8 mouse cellular contexts compared by ENCODE assay signal in genomic region chr5:110808821-110809666, GRCm38 (mm10). TPM values are rescaled to one million over a fixed set of nuclear protein-coding genes. Genes with fewer than 3 reads are reported as not detected.
DNase-seq lines count a peak whose midpoint lies in the region; ATAC-seq and TF ChIP-seq lines count a peak whose summit lies in the region.

No protein-coding gene starts in this region.

- no peaks in the 10 kb centered on the region for H3K27me3 ChIP-seq in forebrain, embryonic 11.5 days (ENCODE audit: control insufficient read depth, insufficient read depth, low read length)
- no peaks in the 10 kb centered on the region for H3K27me3 ChIP-seq in hindbrain, embryonic 16.5 days (replicated peaks; ENCODE audit: control insufficient read depth, insufficient read depth, low read length)
- H3K27me3 ChIP-seq in liver, embryonic 14.5 days (ENCODE audit: control insufficient read depth, insufficient read depth, low read length): no peaks in the 10 kb centered on the region
- H3K27me3 ChIP-seq in neural tube, embryonic 14.5 days (ENCODE audit: control insufficient read depth, insufficient read depth, low read length): no peaks in the 10 kb centered on the region

- H3K4me1 ChIP-seq in bone marrow, adult 2 months (ENCODE audit: control insufficient read depth, insufficient read depth, low read length): no peaks in the 10 kb centered on the region; the same call in 1 of the 2 replicates
- peaks cover 12% of the 10 kb centered on the region; the same call in 1 of the 2 replicates for H3K4me1 ChIP-seq in forebrain, embryonic 11.5 days (replicated peaks; ENCODE audit: control insufficient read depth, insufficient read depth, low read length)
- H3K4me1 ChIP-seq in hindbrain, embryonic 16.5 days (ENCODE audit: control insufficient read depth, insufficient read depth, low read depth, low read length): peaks cover 26% of the 10 kb centered on the region
- H3K4me1 ChIP-seq in liver, embryonic 14.5 days (replicated peaks; ENCODE audit: control insufficient read depth in 2 of 2, insufficient read depth in 2 of 2, low read length in 1 of 2): peaks cover 21 to 38% of the 10 kb centered on the region in 2 experiments
- H3K4me1 ChIP-seq in neural tube, embryonic 14.5 days (ENCODE audit: control insufficient read depth, insufficient read depth, low read length): peaks cover 29% of the 10 kb centered on the region

- peak overlapping the region; percentile 94 for H3K9ac ChIP-seq in forebrain, embryonic 11.5 days (ENCODE audit: low read length)
- peak overlapping the region; percentile 98 for H3K9ac ChIP-seq in hindbrain, embryonic 16.5 days (ENCODE audit: low read depth, low read length)
- peak overlapping the region; percentile 91 for H3K9ac ChIP-seq in liver, embryonic 14.5 days (replicated peaks)
- H3K9ac ChIP-seq in neural tube, embryonic 14.5 days (replicated peaks; ENCODE audit: low read depth, low read length): peak overlapping the region; percentile 95

- peak overlapping the region; percentile 96 for H3K4me2 ChIP-seq in forebrain, embryonic 11.5 days (ENCODE audit: low read depth, low read length, severe bottlenecking)
- H3K4me2 ChIP-seq in hindbrain, embryonic 16.5 days (ENCODE audit: low read length): peak overlapping the region; percentile 70
- H3K4me2 ChIP-seq in liver, embryonic 14.5 days (ENCODE audit: low read depth): peak overlapping the region; percentile 85
- peak overlapping the region; percentile 67 for H3K4me2 ChIP-seq in neural tube, embryonic 14.5 days (ENCODE audit: low read depth, low read length)

- no peaks in the 10 kb centered on the region for H3K9me3 ChIP-seq in forebrain, embryonic 11.5 days (ENCODE audit: control insufficient read depth, low read length)
- H3K9me3 ChIP-seq in hindbrain, embryonic 16.5 days (ENCODE audit: control insufficient read depth, low read length): no peaks in the 10 kb centered on the region
- no peaks in the 10 kb centered on the region for H3K9me3 ChIP-seq in liver, embryonic 14.5 days (ENCODE audit: control insufficient read depth, low read length)
- H3K9me3 ChIP-seq in neural tube, embryonic 14.5 days (ENCODE audit: control insufficient read depth, low read length): no peaks in the 10 kb centered on the region

- no peak for TF ChIP-seq POLR2A in bone marrow, adult 2 months (IDR thresholded peaks at IDR 0.05; ENCODE audit: borderline replicate concordance, control insufficient read depth, low read depth, low read length)

- H3K27ac ChIP-seq in bone marrow, adult 2 months (ENCODE audit: control insufficient read depth, insufficient read depth, low read depth, low read length, poor library complexity): peak overlapping the region; percentile 92
- H3K27ac ChIP-seq in forebrain, embryonic 11.5 days (ENCODE audit: low read depth, low read length): no peak overlapping the region
- H3K27ac ChIP-seq in hindbrain, embryonic 16.5 days (ENCODE audit: low read depth, low read length): peak overlapping the region; percentile 85
- H3K27ac ChIP-seq in liver, embryonic 14.5 days: peak overlapping the region; percentile 76
- peak overlapping the region; percentile 87 for H3K27ac ChIP-seq in neural tube, embryonic 14.5 days (ENCODE audit: low read depth, low read length)

- DNase-seq in layer of hippocampus, postnatal 14 days (ENCODE audit: low spot score in 2 of 2): peak; percentile 26 to 29
- no peak for DNase-seq in layer of hippocampus, adult 18-20 months (ENCODE audit: low spot score in 2 of 2)
- DNase-seq in forebrain, embryonic 11.5 days (ENCODE audit: low spot score): peak; percentile 62
- no peak for DNase-seq in liver, embryonic 14.5 days (ENCODE audit: low read depth in 3 of 3, low spot score in 3 of 3)

- no peak for TF ChIP-seq EP300 in liver, embryonic 14.5 days (IDR thresholded peaks at IDR 0.05; ENCODE audit: low read depth)

- under 1% methylated on average over 27 of the region's 27 CpGs for WGBS in bone marrow, adult 2 months
- WGBS in forebrain, embryonic 11.5 days: 1% methylated on average over 27 of the region's 27 CpGs
- WGBS in hindbrain, embryonic 16.5 days: under 1% methylated on average over 27 of the region's 27 CpGs
- WGBS in liver, embryonic 14.5 days (ENCODE audit: insufficient replicate concordance): under 1% methylated on average over 27 of the region's 27 CpGs
- 1% methylated on average over 27 of the region's 27 CpGs for WGBS in neural tube, embryonic 14.5 days

- no peak for ATAC-seq in forebrain, embryonic 11.5 days (replicated peaks; ENCODE audit: low FRiP score)
- peak; percentile 0; the same call in 1 of the 2 replicates for ATAC-seq in hindbrain, embryonic 16.5 days
- ATAC-seq in liver, embryonic 14.5 days (ENCODE audit: insufficient read depth): no peak
- ATAC-seq in neural tube, embryonic 14.5 days (ENCODE audit: low read depth): no peak
- no peak for ATAC-seq in megakaryocyte-erythroid progenitor cell, adult 5-6 weeks (replicated peaks; ENCODE audit: low FRiP score, low TSS enrichment, poor library complexity, severe bottlenecking)

- H3K36me3 ChIP-seq in forebrain, embryonic 11.5 days (ENCODE audit: control insufficient read depth, insufficient read depth, low read length): no peaks in the 10 kb centered on the region
- no peaks in the 10 kb centered on the region for H3K36me3 ChIP-seq in hindbrain, embryonic 16.5 days (ENCODE audit: control insufficient read depth, insufficient read depth, low read length)
- peaks cover 12% of the 10 kb centered on the region; the same call in 1 of the 2 replicates for H3K36me3 ChIP-seq in liver, embryonic 14.5 days (replicated peaks; ENCODE audit: control insufficient read depth, insufficient read depth, low read depth)
- no peaks in the 10 kb centered on the region; the same call in 1 of the 2 replicates for H3K36me3 ChIP-seq in neural tube, embryonic 14.5 days (ENCODE audit: control insufficient read depth, insufficient read depth, low read length)

- peak overlapping the region; percentile 93 for H3K4me3 ChIP-seq in bone marrow, adult 2 months (replicated peaks; ENCODE audit: control insufficient read depth, low read depth, low read length)
- H3K4me3 ChIP-seq in forebrain, embryonic 11.5 days (ENCODE audit: low read depth, low read length): peak overlapping the region; percentile 96
- H3K4me3 ChIP-seq in hindbrain, embryonic 16.5 days (ENCODE audit: low read length): peak overlapping the region; percentile 98
- H3K4me3 ChIP-seq in liver, embryonic 14.5 days (ENCODE audit: insufficient read depth in 1 of 2, low read depth in 2 of 2, low read length in 2 of 2): peak overlapping the region; percentile 67 to 85
- H3K4me3 ChIP-seq in neural tube, embryonic 14.5 days (ENCODE audit: low read depth, low read length): peak overlapping the region; percentile 94

- TF ChIP-seq CTCF in bone marrow, adult 2 months (IDR thresholded peaks at IDR 0.05; ENCODE audit: control insufficient read depth, insufficient read depth, low read length): no peak
- TF ChIP-seq CTCF in liver, embryonic 14.5 days (IDR thresholded peaks at IDR 0.05; ENCODE audit: low read depth): no peak

RNA-seq across cellular contexts. Expression of gene Ulk1, which starts 0.9 kb away (rescaled TPM):
- total RNA-seq in layer of hippocampus, postnatal 14 days (2021): 10 to 100 TPM; 66.6 to 67.6 TPM
- 10 to 100 TPM; 62.4 to 70.3 TPM for total RNA-seq in layer of hippocampus, adult 18-20 months (2021)
- polyA plus RNA-seq in bone marrow, adult 2 months (2011; ENCODE audit: insufficient read depth, insufficient read length, low replicate concordance, missing spikeins): 25.6 and 64.6 TPM in 2 replicates
- 39.4 and 42.8 TPM in 2 replicates for polyA plus RNA-seq in forebrain, embryonic 11.5 days (2014; fragmentation: Nextera tagmentation; extraction: Ambion mirVana)
- polyA plus RNA-seq in hindbrain, embryonic 16.5 days (2015; fragmentation: Nextera tagmentation; extraction: Ambion mirVana): 20.7 and 23.8 TPM in 2 replicates
- 16.7 and 18.3 TPM in 2 replicates for polyA plus RNA-seq in liver, embryonic 14.5 days (2012; rRNA removed)
- polyA plus RNA-seq in liver, embryonic 14.5 days (2014; fragmentation: Nextera tagmentation; extraction: Ambion mirVana): 13.3 and 14.7 TPM in 2 replicates
- polyA plus RNA-seq in neural tube, embryonic 14.5 days (2014; fragmentation: Nextera tagmentation; extraction: Ambion mirVana): 52.6 and 55.7 TPM in 2 replicates
- total RNA-seq in megakaryocyte-erythroid progenitor cell, adult 5-6 weeks (2014; fragmentation: Nextera tagmentation): 32.2 and 52.2 TPM in 2 replicates
- 7.8 and 14.8 TPM in 2 replicates for total RNA-seq in megakaryocyte-erythroid progenitor cell, adult 5-6 weeks (2017)

RNA-seq across cellular contexts. Expression of gene Pus1, which starts 28.6 kb away (rescaled TPM):
- 10 to 100 TPM; 16.1 to 18.5 TPM for total RNA-seq in layer of hippocampus, postnatal 14 days (2021)
- total RNA-seq in layer of hippocampus, adult 18-20 months (2021): 10 to 100 TPM; 19.4 to 20.1 TPM
- 19.4 and 22.0 TPM in 2 replicates for polyA plus RNA-seq in bone marrow, adult 2 months (2011; ENCODE audit: insufficient read depth, insufficient read length, low replicate concordance, missing spikeins)
- 23.2 and 23.5 TPM in 2 replicates for polyA plus RNA-seq in forebrain, embryonic 11.5 days (2014; fragmentation: Nextera tagmentation; extraction: Ambion mirVana)
- polyA plus RNA-seq in hindbrain, embryonic 16.5 days (2015; fragmentation: Nextera tagmentation; extraction: Ambion mirVana): 19.8 and 23.2 TPM in 2 replicates
- 20.0 and 23.9 TPM in 2 replicates for polyA plus RNA-seq in liver, embryonic 14.5 days (2012; rRNA removed)
- polyA plus RNA-seq in liver, embryonic 14.5 days (2014; fragmentation: Nextera tagmentation; extraction: Ambion mirVana): 17.2 and 18.8 TPM in 2 replicates
- polyA plus RNA-seq in neural tube, embryonic 14.5 days (2014; fragmentation: Nextera tagmentation; extraction: Ambion mirVana): 12.1 and 13.6 TPM in 2 replicates
- 57.4 and 74.3 TPM in 2 replicates for total RNA-seq in megakaryocyte-erythroid progenitor cell, adult 5-6 weeks (2014; fragmentation: Nextera tagmentation)
- total RNA-seq in megakaryocyte-erythroid progenitor cell, adult 5-6 weeks (2017): 82.3 and 102 TPM in 2 replicates

RNA-seq across cellular contexts. Expression of gene Hscb, which starts 30.5 kb away (rescaled TPM):
- 10 to 100 TPM in 1 of 2 experiments, 1 to 10 TPM in 1; 8.9 to 10.4 TPM for total RNA-seq in layer of hippocampus, postnatal 14 days (2021)
- total RNA-seq in layer of hippocampus, adult 18-20 months (2021): 10 to 100 TPM; 12.3 to 13.3 TPM
- 24.7 and 45.3 TPM in 2 replicates for polyA plus RNA-seq in bone marrow, adult 2 months (2011; ENCODE audit: insufficient read depth, insufficient read length, low replicate concordance, missing spikeins)
- polyA plus RNA-seq in forebrain, embryonic 11.5 days (2014; fragmentation: Nextera tagmentation; extraction: Ambion mirVana): 18.6 TPM in 2 replicates
- 10.0 and 10.3 TPM in 2 replicates for polyA plus RNA-seq in hindbrain, embryonic 16.5 days (2015; fragmentation: Nextera tagmentation; extraction: Ambion mirVana)
- 18.0 and 28.8 TPM in 2 replicates for polyA plus RNA-seq in liver, embryonic 14.5 days (2012; rRNA removed)
- 50.0 and 55.7 TPM in 2 replicates for polyA plus RNA-seq in liver, embryonic 14.5 days (2014; fragmentation: Nextera tagmentation; extraction: Ambion mirVana)
- polyA plus RNA-seq in neural tube, embryonic 14.5 days (2014; fragmentation: Nextera tagmentation; extraction: Ambion mirVana): 7.9 and 9.2 TPM in 2 replicates
- 44.1 and 53.7 TPM in 2 replicates for total RNA-seq in megakaryocyte-erythroid progenitor cell, adult 5-6 weeks (2014; fragmentation: Nextera tagmentation)
- total RNA-seq in megakaryocyte-erythroid progenitor cell, adult 5-6 weeks (2017): 44.9 and 106 TPM in 2 replicates

RNA-seq across cellular contexts. Expression of gene Chek2, which starts 30.7 kb away (rescaled TPM):
- total RNA-seq in layer of hippocampus, postnatal 14 days (2021): 1 to 10 TPM; 2.3 to 2.5 TPM
- 1 to 10 TPM; 1.6 to 2.9 TPM for total RNA-seq in layer of hippocampus, adult 18-20 months (2021)
- 22.2 and 23.2 TPM in 2 replicates for polyA plus RNA-seq in bone marrow, adult 2 months (2011; ENCODE audit: insufficient read depth, insufficient read length, low replicate concordance, missing spikeins)
- 38.2 and 45.6 TPM in 2 replicates for polyA plus RNA-seq in forebrain, embryonic 11.5 days (2014; fragmentation: Nextera tagmentation; extraction: Ambion mirVana)
- polyA plus RNA-seq in hindbrain, embryonic 16.5 days (2015; fragmentation: Nextera tagmentation; extraction: Ambion mirVana): 6.2 and 7.4 TPM in 2 replicates
- polyA plus RNA-seq in liver, embryonic 14.5 days (2012; rRNA removed): 19.9 and 26.2 TPM in 2 replicates
- 26.7 and 31.2 TPM in 2 replicates for polyA plus RNA-seq in liver, embryonic 14.5 days (2014; fragmentation: Nextera tagmentation; extraction: Ambion mirVana)
- 3.6 and 4.3 TPM in 2 replicates for polyA plus RNA-seq in neural tube, embryonic 14.5 days (2014; fragmentation: Nextera tagmentation; extraction: Ambion mirVana)
- total RNA-seq in megakaryocyte-erythroid progenitor cell, adult 5-6 weeks (2014; fragmentation: Nextera tagmentation): 47.4 and 59.5 TPM in 2 replicates
- total RNA-seq in megakaryocyte-erythroid progenitor cell, adult 5-6 weeks (2017): 31.1 and 56.9 TPM in 2 replicates

RNA-seq across cellular contexts. Expression of gene Ep400, which starts 38.5 kb away (rescaled TPM):
- 100 to 1,000 TPM in 1 of 2 experiments, 10 to 100 TPM in 1; 90.9 to 101 TPM for total RNA-seq in layer of hippocampus, postnatal 14 days (2021)
- total RNA-seq in layer of hippocampus, adult 18-20 months (2021): 100 to 1,000 TPM; 108 to 114 TPM
- 26.9 and 45.0 TPM in 2 replicates for polyA plus RNA-seq in bone marrow, adult 2 months (2011; ENCODE audit: insufficient read depth, insufficient read length, low replicate concordance, missing spikeins)
- polyA plus RNA-seq in forebrain, embryonic 11.5 days (2014; fragmentation: Nextera tagmentation; extraction: Ambion mirVana): 59.0 and 76.8 TPM in 2 replicates
- 40.0 and 53.4 TPM in 2 replicates for polyA plus RNA-seq in hindbrain, embryonic 16.5 days (2015; fragmentation: Nextera tagmentation; extraction: Ambion mirVana)
- 14.7 and 18.2 TPM in 2 replicates for polyA plus RNA-seq in liver, embryonic 14.5 days (2012; rRNA removed)
- polyA plus RNA-seq in liver, embryonic 14.5 days (2014; fragmentation: Nextera tagmentation; extraction: Ambion mirVana): 15.2 and 15.3 TPM in 2 replicates
- polyA plus RNA-seq in neural tube, embryonic 14.5 days (2014; fragmentation: Nextera tagmentation; extraction: Ambion mirVana): 46.2 and 50.4 TPM in 2 replicates
- 181 and 186 TPM in 2 replicates for total RNA-seq in megakaryocyte-erythroid progenitor cell, adult 5-6 weeks (2014; fragmentation: Nextera tagmentation)
- 56.0 and 71.6 TPM in 2 replicates for total RNA-seq in megakaryocyte-erythroid progenitor cell, adult 5-6 weeks (2017)

Comparison
In these comparisons a context has a peak if more than half of its experiments do, and no peak if none do; other contexts are left out.
1. DNase-seq: peak in layer of hippocampus, postnatal 14 days (2 of 2) and forebrain, embryonic 11.5 days (single experiment); none in layer of hippocampus, adult 18-20 months (0 of 2) and liver, embryonic 14.5 days (0 of 3).
2. Peak in every context shown above with its lines, with median percentiles within 50 percentile points of each other: H3K4me3 ChIP-seq, H3K4me2 ChIP-seq and H3K9ac ChIP-seq.